Mouse (Mus musculus) T-helper 2 cell (primary cell): Measurements from ENCODE around the gene Tln2.

Experiments
- in situ Hi-C: fragments of 300-600 bp; cut with MboI, MseI; formaldehyde crosslinking; loops from one replicate; pipeline ENCODE4 v1.15.1; 2025; ENCODE audit warnings: high pct_unique_total_duplicates

Tln2 gene

DNA sequence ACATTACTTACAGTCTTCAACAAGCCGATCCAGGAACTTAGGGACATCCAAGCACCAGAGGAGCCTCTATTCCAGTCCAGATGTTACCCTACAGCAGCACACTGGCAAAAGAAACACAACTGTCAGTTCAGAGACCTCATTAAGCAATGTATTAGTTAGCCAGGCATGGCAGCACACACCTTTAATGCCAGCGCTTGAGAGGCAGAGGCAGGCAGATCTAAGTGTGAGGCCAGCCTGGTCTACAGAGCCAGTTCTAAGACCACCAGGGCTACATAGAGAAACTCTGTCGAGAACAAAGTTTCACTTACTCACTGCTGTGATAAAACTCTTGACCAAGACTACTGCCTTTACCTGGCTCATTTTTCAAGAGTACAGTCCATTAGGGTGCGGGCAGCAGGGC, at the start of gene Tln2:
TSS of gene Tln2 (minus strand) at position 101 of the 400 bp plus-strand sequence.
- in situ Hi-C loops = no loop called here

DNA sequence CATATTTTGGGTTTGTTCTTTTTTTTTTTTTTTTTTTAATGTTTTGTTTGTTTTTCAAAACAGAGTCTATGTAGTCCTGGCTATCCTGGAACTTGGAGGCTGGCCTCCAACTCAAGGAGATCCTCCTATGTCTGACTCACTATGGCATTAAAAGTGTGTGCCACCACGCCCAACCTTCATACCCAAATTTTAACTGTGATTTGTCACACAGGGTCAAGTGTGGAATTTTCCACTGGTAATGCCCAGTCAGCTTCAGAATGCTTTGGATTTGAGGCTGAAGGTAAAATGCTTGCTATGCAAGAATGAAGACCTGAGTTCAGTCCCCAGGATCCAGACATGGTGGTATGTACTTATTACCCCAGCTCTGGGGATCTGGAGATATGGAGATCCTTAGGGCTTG, 49.7 kb upstream of the Tln2 start:
- in situ Hi-C loops = no loop called here

DNA sequence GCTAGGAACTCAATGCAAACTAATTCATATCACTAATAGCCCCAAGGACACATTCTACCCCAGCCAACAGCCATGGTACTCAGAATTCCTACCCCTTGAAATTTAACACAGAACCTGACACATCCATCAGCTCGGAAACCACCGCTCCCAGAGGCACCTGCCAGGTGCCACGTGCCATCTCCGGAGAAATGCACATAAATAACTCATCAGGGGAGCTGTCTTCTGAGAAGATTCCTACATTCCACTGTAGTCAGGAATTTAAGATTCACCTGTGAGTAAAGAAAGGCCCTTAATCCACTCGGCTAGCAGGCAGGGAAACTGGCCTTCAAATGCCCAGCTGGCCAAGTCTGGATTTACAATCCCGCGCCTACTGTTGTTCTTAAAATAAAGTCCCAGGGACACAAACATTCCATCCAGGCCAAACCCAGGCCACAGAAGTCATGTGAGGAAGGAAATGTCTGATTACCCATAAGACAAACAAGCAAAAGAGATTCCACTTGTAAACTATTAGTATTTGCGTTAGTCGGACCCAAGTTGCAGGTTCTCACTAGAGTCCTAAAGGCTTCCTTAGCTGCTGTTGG, 48.4 kb upstream of the Tln2 start:
- in situ Hi-C loops = no loop called here

DNA sequence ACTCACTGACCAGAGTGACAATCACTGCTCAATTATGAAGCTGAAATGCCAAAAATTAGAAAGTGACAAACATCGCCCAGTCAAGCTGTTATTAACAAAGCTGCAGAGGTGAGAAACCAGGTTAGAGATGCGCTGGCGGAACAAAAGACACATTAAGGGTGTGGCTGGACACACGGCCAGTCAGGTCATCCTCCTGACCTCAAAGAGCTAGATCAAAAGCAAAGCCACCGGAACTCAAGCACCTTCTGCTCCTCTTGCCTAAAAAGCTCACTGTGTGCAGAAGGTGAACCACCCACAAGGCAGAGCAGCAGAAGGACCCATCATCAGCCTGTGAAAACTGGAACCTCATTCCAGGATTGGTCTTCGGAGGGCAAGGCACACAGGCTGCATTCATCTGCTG, 47.8 kb upstream of the Tln2 start:
- in situ Hi-C loops = no loop called here

DNA sequence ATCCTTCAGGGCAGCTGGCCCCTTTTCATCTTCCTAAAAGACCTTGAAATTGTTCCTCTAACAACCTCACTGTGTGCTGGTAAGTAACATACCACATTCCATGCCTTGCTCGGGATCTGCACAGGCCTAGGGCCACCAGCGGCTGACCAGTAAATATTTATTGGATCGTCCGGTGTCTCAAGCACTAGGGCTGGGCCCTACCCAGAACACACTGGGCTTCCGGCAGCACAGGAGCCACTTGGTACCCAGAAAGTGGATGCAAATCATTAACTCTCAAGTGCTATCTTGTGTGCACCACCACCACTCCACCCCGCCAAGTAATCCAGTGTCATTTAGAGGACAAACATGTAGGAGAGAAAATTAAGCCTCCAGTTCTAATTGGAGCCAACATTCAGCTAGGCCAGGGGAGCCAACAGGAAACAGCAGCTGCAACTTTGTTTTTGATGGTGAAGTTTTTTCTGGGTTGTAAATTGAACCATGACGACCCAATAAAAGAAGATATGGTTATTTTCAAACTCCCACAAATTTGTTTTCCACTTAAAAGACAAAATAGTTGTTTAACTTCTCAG, 46.4 kb upstream of the Tln2 start:
- in situ Hi-C loops = no loop called here

GRCm38 (mm10) chr9:67604940-67605339, 45.4 kb upstream of the Tln2 start:
- in situ Hi-C loops = no loop called here

- in situ Hi-C loops = no loop called here
These were observed 42.8 kb upstream of the Tln2 start for GRCm38 (mm10) chr9:67602347-67602746.

DNA sequence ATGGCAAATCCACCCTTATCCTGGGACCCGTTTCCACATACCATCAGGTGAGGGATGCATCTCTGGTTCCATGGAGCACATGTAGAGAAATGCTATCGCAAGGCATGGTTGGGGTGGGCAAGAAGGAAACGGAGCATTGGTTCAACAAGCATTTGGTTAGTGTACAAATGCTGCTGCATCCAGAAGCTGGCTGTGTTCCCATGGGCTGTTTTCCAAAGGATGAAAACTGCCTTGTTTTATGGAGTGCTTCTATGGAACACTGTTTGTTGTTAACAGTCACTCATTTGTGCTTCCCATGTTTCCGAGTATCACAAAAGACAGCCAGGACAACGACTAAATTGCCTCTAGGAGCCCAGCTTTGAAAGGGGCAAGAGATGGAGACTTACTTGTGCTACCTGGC, 35.7 kb upstream of the Tln2 start:
- in situ Hi-C loops = loop anchor here (10.0 kb wide), 1 partner anchor 980 kb away; no protein-coding TSS in a partner anchor

DNA sequence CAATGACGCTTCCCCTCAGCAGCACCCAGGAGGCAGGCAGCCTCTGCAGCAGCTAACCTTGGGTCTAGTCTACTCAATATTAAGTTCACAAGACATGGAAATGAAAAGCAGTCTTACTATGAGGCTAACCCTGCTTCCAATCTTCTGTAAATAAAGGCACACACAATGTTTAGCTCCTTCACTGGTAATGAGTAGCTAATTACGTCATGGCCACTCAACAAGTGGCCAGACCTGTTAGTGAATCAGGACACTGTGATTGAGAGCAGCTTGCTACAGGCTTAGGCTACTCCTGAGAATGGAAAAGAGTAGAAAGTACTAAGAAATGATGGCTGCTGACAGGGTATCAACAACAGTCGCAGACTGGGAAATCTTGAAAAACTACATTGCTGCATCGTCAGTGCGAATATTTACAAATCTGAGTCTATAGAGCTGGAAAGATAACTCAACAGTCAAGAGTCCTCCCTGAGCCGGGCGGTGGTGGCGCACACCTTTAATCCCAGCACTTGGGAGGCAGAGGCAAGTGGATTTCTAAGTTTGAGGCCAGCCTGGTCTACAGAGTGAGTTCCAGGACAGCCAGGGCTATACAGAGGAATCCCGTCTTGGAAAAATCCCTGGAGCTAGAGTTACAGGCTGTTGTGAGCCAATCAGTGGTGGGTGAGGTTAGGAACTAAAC, 34.1 kb upstream of the Tln2 start:
- in situ Hi-C loops = loop anchor here (10.0 kb wide), 1 partner anchor 981 kb away; no protein-coding TSS in a partner anchor

DNA sequence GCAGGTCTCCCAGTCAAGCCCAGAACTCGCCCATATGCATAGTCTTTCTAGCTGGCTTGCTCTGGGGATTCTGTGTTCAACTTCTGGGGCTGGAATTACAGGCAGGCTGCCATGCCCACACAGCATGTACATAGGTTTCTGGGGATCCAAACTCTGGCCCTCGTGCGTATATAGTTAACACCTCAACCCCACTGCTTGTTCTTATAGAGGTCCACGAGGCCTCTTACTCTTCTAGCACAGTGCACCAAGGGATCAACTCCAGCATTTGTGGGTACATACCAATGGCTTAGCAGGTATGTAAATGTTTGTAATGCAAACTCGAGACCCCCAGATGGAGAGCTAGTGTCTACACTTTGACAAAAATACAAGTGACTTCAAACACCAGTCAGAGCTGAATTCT, 33.2 kb upstream of the Tln2 start:
- in situ Hi-C loops = loop anchor here (10.0 kb wide), 1 partner anchor 982 kb away; no protein-coding TSS in a partner anchor

DNA sequence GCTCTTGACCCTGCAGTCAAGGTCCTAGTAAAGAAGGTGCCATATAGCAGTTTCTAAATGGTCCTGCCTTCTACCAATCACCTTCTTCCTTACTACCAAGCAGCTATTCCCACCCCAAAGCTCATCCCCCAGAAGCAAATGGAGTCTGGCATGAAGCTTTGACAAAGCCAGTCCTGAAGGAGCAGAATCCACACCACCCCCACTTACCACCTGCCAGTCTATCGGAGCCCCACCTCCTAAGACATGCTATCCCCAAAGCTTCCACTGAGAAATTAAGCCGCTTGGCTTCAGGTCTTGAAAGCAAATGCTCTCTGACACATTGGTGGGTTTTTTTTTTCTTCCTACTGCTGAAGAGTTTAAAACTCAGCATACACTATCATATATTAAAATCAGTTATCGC, 27.6 kb upstream of the Tln2 start:
- in situ Hi-C loops = no loop called here

- in situ Hi-C loops = no loop called here
These were observed 27.0 kb upstream of the Tln2 start for GRCm38 (mm10) chr9:67586489-67586888.

- in situ Hi-C loops = no loop called here
These were observed 25.4 kb upstream of the Tln2 start for GRCm38 (mm10) chr9:67584871-67585270.

DNA sequence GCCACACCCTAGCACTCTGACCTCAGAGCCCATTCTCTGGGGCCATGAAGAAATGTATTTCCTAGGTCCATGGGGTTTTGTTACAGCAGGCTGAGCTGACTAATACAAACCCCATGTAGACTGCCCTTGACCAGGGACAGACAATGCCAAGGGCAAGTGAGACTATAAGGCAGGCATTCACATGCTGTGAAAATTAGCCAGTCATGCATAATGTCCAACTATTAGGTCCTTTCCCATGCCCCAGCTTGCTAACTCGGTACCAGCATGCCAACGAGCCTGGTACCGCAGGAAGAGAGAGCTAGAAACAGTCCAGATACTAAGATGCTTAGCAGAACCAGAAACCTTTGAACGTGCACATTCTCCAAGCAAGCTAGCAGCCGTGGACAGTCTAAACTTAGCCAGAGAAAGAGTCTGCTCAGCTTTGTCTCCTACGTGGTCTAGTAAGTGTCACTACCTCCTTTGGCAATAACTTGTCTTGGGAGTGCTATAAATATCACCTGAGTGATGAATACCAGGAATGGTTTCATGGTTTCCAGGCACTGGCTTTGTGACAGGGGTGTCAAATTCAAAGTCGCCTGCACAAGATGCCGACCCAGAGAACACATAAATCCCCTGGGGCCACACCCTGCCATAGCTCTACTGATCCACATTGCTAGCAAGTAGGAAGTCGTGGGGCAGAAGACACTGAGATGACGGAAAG, 22.2 kb upstream of the Tln2 start:
- in situ Hi-C loops = no loop called here

- in situ Hi-C loops = no loop called here
These were observed 20.0 kb upstream of the Tln2 start for GRCm38 (mm10) chr9:67579541-67579940.

GRCm38 (mm10) chr9:67574721-67575248, 15.3 kb upstream of the Tln2 start:
- in situ Hi-C loops = no loop called here

DNA sequence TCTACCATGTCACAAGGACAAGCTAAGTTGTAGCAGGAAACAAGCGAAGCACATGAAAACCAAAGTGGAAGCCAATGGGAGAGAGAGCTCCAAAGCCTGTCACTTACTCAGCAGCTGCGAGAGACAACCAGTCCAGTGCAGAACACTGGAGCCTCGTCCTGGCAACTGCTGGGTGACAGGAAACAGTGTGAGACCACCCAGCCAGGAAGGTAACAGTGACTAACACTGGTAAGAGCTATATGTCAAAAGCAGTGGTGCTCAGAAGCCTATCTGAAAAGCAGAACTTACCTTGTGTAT, 14.1 kb upstream of the Tln2 start:
- in situ Hi-C loops = no loop called here

GRCm38 (mm10) chr9:67572790-67573682, 13.5 kb upstream of the Tln2 start:
- in situ Hi-C loops = no loop called here

DNA sequence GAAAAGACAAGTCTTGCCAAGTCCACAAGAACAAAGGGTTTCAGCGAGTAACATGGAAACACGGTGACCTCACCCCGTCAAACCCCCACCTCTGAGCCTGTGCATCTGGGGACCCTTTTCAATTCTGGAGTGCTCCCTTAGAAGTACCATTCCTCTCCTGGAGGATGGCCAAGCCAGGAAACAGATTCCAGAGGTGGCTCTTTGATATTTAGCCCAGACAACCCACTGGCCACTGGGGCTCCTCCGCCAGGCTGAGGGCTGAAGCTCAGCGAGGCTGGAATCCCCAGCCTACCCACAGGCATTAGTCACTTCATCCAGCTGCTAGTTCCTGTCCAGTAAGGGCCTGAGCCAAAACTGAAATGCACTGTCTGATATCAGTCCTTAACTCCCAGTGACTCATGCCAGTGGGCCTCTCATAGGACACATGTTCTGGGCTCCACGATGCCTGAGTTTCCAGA, 6.3 kb upstream of the Tln2 start:
- in situ Hi-C loops = no loop called here

DNA sequence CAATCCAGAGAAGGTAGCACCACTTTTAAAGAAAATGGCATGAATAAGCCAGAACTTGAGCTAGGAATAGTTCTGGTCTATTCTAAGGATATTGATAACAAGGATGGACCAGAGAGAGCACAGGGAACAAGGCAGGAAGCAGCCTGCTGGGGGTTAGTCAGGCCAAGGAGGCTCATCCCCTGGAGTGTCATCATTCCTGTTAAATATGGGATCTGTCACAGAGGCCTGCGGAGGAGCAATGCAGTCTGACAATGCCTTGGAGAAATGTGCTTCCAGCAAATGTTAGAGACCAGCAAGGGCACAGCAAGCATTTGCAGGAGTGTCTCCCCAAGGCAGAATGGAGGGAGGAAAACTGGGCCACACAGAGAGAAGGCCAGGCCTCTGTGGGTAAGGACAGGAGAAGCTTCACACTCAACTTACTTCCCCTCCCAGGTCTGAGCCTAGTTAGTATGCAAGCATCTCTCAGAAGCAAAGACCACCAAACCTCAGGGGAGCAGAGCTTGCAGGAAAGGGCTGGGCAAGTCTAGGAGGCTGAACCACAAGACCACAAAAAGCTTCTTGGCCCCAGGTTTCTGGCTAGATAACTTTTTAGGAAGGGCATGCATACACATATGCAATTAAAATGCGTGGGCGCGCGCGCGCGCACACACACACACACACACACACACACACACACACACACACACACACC, 9.5 kb downstream of the Tln2 start:
- in situ Hi-C loops = no loop called here

GRCm38 (mm10) chr9:67549332-67549731, 10.2 kb downstream of the Tln2 start:
- in situ Hi-C loops = no loop called here
